Mouse (Mus musculus) lung, postnatal 0 days (tissue): ENCODE measurements at regions not wholly inside any gene's neighbourhood (a gene's known extent, or its start where the extent isn't known, plus 50 kb on each side); places are given as distances from the start of the nearest gene placed in this dataset.

Experiments used
- CTCF ChIP-seq: IDR thresholded peaks from 2 replicates; pipeline ENCODE4 v1.5.1; 2016; ENCODE audit warnings: antibody characterized with exemption, mild to moderate bottlenecking
- EP300 ChIP-seq: IDR thresholded peaks from 2 replicates; pipeline ENCODE4 v1.6.1; 2016; ENCODE audit warnings: antibody characterized with exemption, mild to moderate bottlenecking, control low read depth

- TF ChIP-seq CTCF (no peak), EP300 (no peak)
Measured at GRCm38 (mm10) chrX:11718778-11719177, 391.2 kb downstream of the H2al1j start.
